Mouse (Mus musculus): Measurements from ENCODE around the gene Rad9a. TPM values are rescaled to one million over a fixed set of nuclear protein-coding genes. Genes with fewer than 3 reads are reported as not detected.

The Rad9a gene
- polyA plus RNA-seq, 2 experiments, result 14.3 to 20.8 TPM

DNA sequence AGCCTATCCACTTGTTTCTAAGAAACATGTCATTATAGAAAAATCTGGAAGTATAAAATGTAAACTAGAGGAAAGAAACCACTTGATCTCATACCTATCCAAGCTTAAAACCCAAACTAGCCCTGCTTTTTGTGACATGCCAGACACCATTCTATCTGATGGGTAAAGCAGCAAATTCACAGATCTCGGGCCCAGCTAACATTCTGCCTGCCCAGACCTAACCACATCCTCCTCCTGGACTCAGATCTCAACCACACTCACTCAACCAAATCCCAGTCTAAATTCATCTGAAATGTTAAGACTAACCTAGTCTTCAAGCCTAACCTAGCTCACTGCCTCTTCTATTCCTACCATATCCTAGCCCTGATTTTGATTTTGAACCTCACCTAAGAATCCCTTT lies 17.3 kb upstream of the Rad9a start:
- H3K4me3 ChIP-seq (ENCODE audit: insufficient read depth in 1 of 2, low read depth in 2 of 2, low read length in 2 of 2), result no peak overlapping the region
- no peak overlapping the region for H3K27ac ChIP-seq
- H3K27me3 ChIP-seq (ENCODE audit: control insufficient read depth, insufficient read depth, low read length), result peaks cover 43% of the 10 kb centered on the region
- TF ChIP-seq EP300 (IDR thresholded peaks at IDR 0.05; ENCODE audit: low read depth) (no peak), CTCF (IDR thresholded peaks at IDR 0.05; ENCODE audit: low read depth) (no peak)
- H3K9ac ChIP-seq (replicated peaks), result no peak overlapping the region
- H3K4me2 ChIP-seq (ENCODE audit: low read depth), result no peak overlapping the region
- DNase-seq (ENCODE audit: low read depth in 3 of 3, low spot score in 3 of 3) (no peak), ATAC-seq (ENCODE audit: insufficient read depth) (no peak)
- peaks cover 0 to 11% of the 10 kb centered on the region in 2 experiments; a peak in 3 of 4 replicates for H3K4me1 ChIP-seq (replicated peaks; ENCODE audit: control insufficient read depth in 2 of 2, insufficient read depth in 2 of 2, low read length in 1 of 2)
- 14% methylated on average over 1 of the region's 1 CpGs for WGBS (ENCODE audit: insufficient replicate concordance)
- no peaks in the 10 kb centered on the region for H3K36me3 ChIP-seq (replicated peaks; ENCODE audit: control insufficient read depth, insufficient read depth, low read depth)
- H3K9me3 ChIP-seq (ENCODE audit: control insufficient read depth, low read length), result no peaks in the 10 kb centered on the region

DNA sequence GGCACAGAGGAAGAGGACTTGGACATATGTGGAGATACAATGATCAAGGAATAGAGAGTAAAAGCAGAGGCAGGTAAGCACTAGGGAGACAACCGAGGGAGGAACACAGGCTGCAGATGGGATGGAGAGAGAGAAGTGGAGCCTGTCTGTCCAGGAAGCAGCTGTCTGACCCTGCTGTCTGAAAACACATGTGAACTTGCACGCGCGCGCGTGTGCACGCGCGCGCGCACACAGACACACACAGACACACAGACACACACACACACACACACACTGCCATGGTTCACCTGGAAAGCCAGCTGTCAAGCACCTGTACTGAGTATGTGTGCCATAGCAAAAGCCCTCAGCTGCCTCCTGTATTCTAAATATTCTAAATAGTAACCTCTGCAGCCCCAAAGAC lies 16.8 kb upstream of the Rad9a start:
- H3K27me3 ChIP-seq (ENCODE audit: control insufficient read depth, insufficient read depth, low read length), result peaks cover 48% of the 10 kb centered on the region
- TF ChIP-seq CTCF (IDR thresholded peaks at IDR 0.05; ENCODE audit: low read depth), result no peak
- no peak for TF ChIP-seq EP300 (IDR thresholded peaks at IDR 0.05; ENCODE audit: low read depth)
- peaks cover 0 to 12% of the 10 kb centered on the region in 2 experiments; a peak in 3 of 4 replicates for H3K4me1 ChIP-seq (replicated peaks; ENCODE audit: control insufficient read depth in 2 of 2, insufficient read depth in 2 of 2, low read length in 1 of 2)
- DNase-seq (ENCODE audit: low read depth in 3 of 3, low spot score in 3 of 3) (no peak), ATAC-seq (ENCODE audit: insufficient read depth) (no peak)
- H3K9ac ChIP-seq (replicated peaks), result no peak overlapping the region
- 81% methylated on average over 11 of the region's 11 CpGs for WGBS (ENCODE audit: insufficient replicate concordance)
- no peaks in the 10 kb centered on the region for H3K36me3 ChIP-seq (replicated peaks; ENCODE audit: control insufficient read depth, insufficient read depth, low read depth)
- H3K9me3 ChIP-seq (ENCODE audit: control insufficient read depth, low read length), result no peaks in the 10 kb centered on the region
- H3K27ac ChIP-seq, result no peak overlapping the region
- no peak overlapping the region for H3K4me2 ChIP-seq (ENCODE audit: low read depth)
- H3K4me3 ChIP-seq (ENCODE audit: insufficient read depth in 1 of 2, low read depth in 2 of 2, low read length in 2 of 2), result no peak overlapping the region

DNA sequence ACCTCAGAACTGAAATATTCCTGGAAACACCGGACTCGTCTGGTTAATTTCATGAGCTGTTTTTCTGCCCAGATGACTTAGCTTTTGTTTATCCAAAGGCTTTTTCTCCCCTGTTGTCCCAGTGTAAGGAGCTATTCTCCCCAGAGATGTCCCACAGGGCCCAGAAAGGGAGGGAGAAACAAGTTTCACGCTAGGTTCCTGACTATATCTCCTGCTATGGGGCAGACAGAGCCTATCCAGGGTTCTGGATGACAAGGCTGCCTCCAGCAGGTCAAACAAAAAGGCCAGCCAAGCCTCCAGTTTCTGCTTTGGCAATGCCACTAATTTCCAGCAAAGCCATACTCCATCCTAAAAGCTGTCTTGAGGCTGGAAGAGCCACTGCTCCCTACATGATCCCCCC lies 16.4 kb upstream of the Rad9a start:
- H3K4me3 ChIP-seq (ENCODE audit: insufficient read depth in 1 of 2, low read depth in 2 of 2, low read length in 2 of 2), result no peak overlapping the region
- H3K4me2 ChIP-seq (ENCODE audit: low read depth), result no peak overlapping the region
- H3K9me3 ChIP-seq (ENCODE audit: control insufficient read depth, low read length), result no peaks in the 10 kb centered on the region
- H3K27me3 ChIP-seq (ENCODE audit: control insufficient read depth, insufficient read depth, low read length), result peaks cover 52% of the 10 kb centered on the region
- peaks cover 0 to 14% of the 10 kb centered on the region in 2 experiments; a peak in 3 of 4 replicates for H3K4me1 ChIP-seq (replicated peaks; ENCODE audit: control insufficient read depth in 2 of 2, insufficient read depth in 2 of 2, low read length in 1 of 2)
- ATAC-seq (ENCODE audit: insufficient read depth) (no peak), DNase-seq (ENCODE audit: low read depth in 3 of 3, low spot score in 3 of 3) (no peak)
- H3K36me3 ChIP-seq (replicated peaks; ENCODE audit: control insufficient read depth, insufficient read depth, low read depth), result no peaks in the 10 kb centered on the region
- WGBS (ENCODE audit: insufficient replicate concordance), result 56% methylated on average over 3 of the region's 3 CpGs
- H3K9ac ChIP-seq (replicated peaks), result no peak overlapping the region
- no peak overlapping the region for H3K27ac ChIP-seq
- TF ChIP-seq EP300 (IDR thresholded peaks at IDR 0.05; ENCODE audit: low read depth) (no peak), CTCF (IDR thresholded peaks at IDR 0.05; ENCODE audit: low read depth) (no peak)

DNA sequence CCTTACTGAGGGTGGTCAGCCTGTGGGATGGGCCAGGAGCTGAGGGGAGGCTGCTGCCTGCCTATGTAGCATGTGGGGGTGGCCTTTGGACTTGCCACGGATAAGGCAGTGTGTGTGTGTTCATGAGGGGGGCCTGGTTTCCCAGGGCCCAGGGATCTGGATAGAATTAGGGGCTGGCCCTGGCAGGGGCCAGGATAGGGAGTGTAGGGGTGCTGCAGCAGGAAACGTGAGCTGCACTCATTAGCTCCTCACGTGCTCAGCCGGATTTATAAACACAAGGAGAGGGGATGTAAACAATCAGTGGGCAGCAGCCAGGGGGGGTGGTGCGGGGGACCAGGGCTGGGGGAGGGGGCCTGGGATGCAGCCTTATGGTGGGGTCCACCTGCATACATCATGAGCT lies 15.7 kb upstream of the Rad9a start:
- 41% methylated on average over 5 of the region's 5 CpGs for WGBS (ENCODE audit: insufficient replicate concordance)
- Histone ChIP-seq H3K9me3 (ENCODE audit: control insufficient read depth, low read length) (no peaks in the 10 kb centered on the region), H3K27me3 (ENCODE audit: control insufficient read depth, insufficient read depth, low read length) (peaks cover 59% of the 10 kb centered on the region), H3K4me1 (replicated peaks; ENCODE audit: control insufficient read depth in 2 of 2, insufficient read depth in 2 of 2, low read length in 1 of 2) (peaks cover 0 to 12% of the 10 kb centered on the region in 2 experiments; a peak in 3 of 4 replicates), H3K4me3 (ENCODE audit: insufficient read depth in 1 of 2, low read depth in 2 of 2, low read length in 2 of 2) (no peak overlapping the region), H3K36me3 (replicated peaks; ENCODE audit: control insufficient read depth, insufficient read depth, low read depth) (no peaks in the 10 kb centered on the region), H3K9ac (replicated peaks) (no peak overlapping the region), H3K4me2 (ENCODE audit: low read depth) (no peak overlapping the region), H3K27ac (no peak overlapping the region)
- DNase-seq (ENCODE audit: low read depth in 3 of 3, low spot score in 3 of 3), result no peak
- no peak for TF ChIP-seq EP300 (IDR thresholded peaks at IDR 0.05; ENCODE audit: low read depth)
- TF ChIP-seq CTCF (IDR thresholded peaks at IDR 0.05; ENCODE audit: low read depth), result no peak
- ATAC-seq (ENCODE audit: insufficient read depth), result no peak

DNA sequence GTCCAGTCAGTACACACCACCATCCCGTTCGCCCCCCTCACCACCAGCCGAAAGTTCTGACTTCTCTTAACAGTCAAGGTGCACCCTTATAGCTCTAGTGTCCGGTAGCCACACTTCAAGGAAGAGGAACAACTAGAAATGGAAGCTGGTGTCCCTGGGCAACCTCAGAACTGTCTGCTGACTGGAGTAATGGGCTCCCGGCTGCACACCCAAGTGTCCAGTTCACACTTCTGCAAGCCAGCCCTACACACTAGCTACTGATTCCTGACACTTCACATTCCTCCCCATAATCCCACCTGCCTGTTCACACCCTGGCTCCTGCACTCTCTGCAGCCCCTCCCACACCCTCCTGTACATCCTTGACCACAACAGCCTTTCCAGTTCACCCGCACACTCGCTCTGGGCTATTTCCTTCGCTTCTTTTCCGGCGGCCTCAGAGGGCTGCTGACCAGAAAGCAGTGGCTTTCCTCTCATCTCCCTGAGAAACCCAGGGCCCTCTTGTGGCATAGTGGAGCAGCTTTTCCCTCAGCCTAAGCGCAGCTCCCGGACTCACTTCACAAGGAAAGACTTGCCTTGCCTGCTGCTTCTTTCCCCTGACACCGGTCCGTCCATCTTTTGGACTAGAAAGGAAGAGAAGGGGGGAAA lies 14.7 kb upstream of the Rad9a start:
- 8% methylated on average over 14 of the region's 14 CpGs for WGBS (ENCODE audit: insufficient replicate concordance)
- no peaks in the 10 kb centered on the region for H3K9me3 ChIP-seq (ENCODE audit: control insufficient read depth, low read length)
- no peak overlapping the region for H3K4me2 ChIP-seq (ENCODE audit: low read depth)
- ATAC-seq (ENCODE audit: insufficient read depth) (no peak), DNase-seq (ENCODE audit: low read depth in 3 of 3, low spot score in 3 of 3) (no peak)
- no peaks in the 10 kb centered on the region for H3K36me3 ChIP-seq (replicated peaks; ENCODE audit: control insufficient read depth, insufficient read depth, low read depth)
- peaks cover 69% of the 10 kb centered on the region for H3K27me3 ChIP-seq (ENCODE audit: control insufficient read depth, insufficient read depth, low read length)
- H3K4me1 ChIP-seq (replicated peaks; ENCODE audit: control insufficient read depth in 2 of 2, insufficient read depth in 2 of 2, low read length in 1 of 2), result peaks cover 0 to 12% of the 10 kb centered on the region in 2 experiments; a peak in 3 of 4 replicates
- no peak overlapping the region for H3K9ac ChIP-seq (replicated peaks)
- TF ChIP-seq CTCF (IDR thresholded peaks at IDR 0.05; ENCODE audit: low read depth) (peak; percentile 45), EP300 (IDR thresholded peaks at IDR 0.05; ENCODE audit: low read depth) (no peak)
- H3K27ac ChIP-seq, result no peak overlapping the region
- H3K4me3 ChIP-seq (ENCODE audit: insufficient read depth in 1 of 2, low read depth in 2 of 2, low read length in 2 of 2), result no peak overlapping the region
